Mouse (Mus musculus) embryonic facial prominence, embryonic 14.5 days (tissue): ENCODE data around the gene Krt81. TPM values are rescaled to one million over a fixed set of nuclear protein-coding genes. Genes with fewer than 3 reads are reported as not detected.

Source experiments
- ATAC-seq: fragments of 200-750 bp; cut with Nextera tagmentation; 2 replicates; pipeline ENCODE4 v1.8.0; 2017; ENCODE audit warnings: low read depth, moderate number of reproducible peaks, moderate TSS enrichment
- DNase-seq: peaks from one replicate; pipeline ENCODE4 v3.0.0-alpha.2; 2015; ENCODE audit warnings: low spot score
- H3K27ac ChIP-seq: fragments of 300-500 bp; sonication (generic); replicated peaks from 2 replicates; pipeline ENCODE4 v1.5.1; 2014; ENCODE audit warnings: low read depth, mild to moderate bottlenecking, low read length, moderate library complexity
- H3K27me3 ChIP-seq: fragments of 300-500 bp; sonication (generic); replicated peaks from 2 replicates; pipeline ENCODE4 v1.6.1; 2014; ENCODE audit warnings: low read length; ENCODE audit not compliant: control insufficient read depth, insufficient read depth
- H3K36me3 ChIP-seq: fragments of 300-500 bp; sonication (generic); 2 replicates; pipeline ENCODE4 v1.6.1; 2014; ENCODE audit warnings: low read length, mixed read lengths; ENCODE audit not compliant: control insufficient read depth, insufficient read depth
- H3K4me1 ChIP-seq: fragments of 300-500 bp; sonication (generic); 2 replicates; pipeline ENCODE4 v1.6.1; 2014; ENCODE audit warnings: antibody characterized with exemption, low read length; ENCODE audit not compliant: control insufficient read depth, insufficient read depth
- H3K4me2 ChIP-seq: fragments of 300-500 bp; sonication (generic); 2 replicates; pipeline ENCODE4 v1.6.1; 2014; ENCODE audit warnings: low read depth, mild to moderate bottlenecking, low read length, moderate library complexity, mixed read lengths
- H3K4me3 ChIP-seq: fragments of 300-500 bp; sonication (generic); 2 replicates; pipeline ENCODE4 v1.5.1; 2014; ENCODE audit warnings: low read depth, mild to moderate bottlenecking, low read length
- H3K9ac ChIP-seq: fragments of 300-500 bp; sonication (generic); 2 replicates; pipeline ENCODE4 v1.6.1; 2014; ENCODE audit warnings: low read depth, mild to moderate bottlenecking, low read length, moderate library complexity, mixed read lengths
- H3K9me3 ChIP-seq: fragments of 300-500 bp; sonication (generic); 2 replicates; pipeline ENCODE4 v1.6.1; 2016; ENCODE audit warnings: low read length; ENCODE audit not compliant: control insufficient read depth
- WGBS: fragments of 180-500 bp; shearing (Covaris S2); extraction: QIAGEN DNeasy Blood & Tissue Kit; methylation state at CpG from one replicate; pipeline ENCODE4 v1.1.7; 2014; 5-methylcytosine and 5-hydroxymethylcytosine counted together
- polyA plus RNA-seq: library from polyadenylated mRNA; unstranded; fragments of >200 nt; fragmentation: Nextera tagmentation; extraction: Ambion mirVana; gene quantifications from 2 replicates; pipeline ENCODE4 v1.2.1, GENCODE M21; 2014

Krt81 gene
- polyA plus RNA-seq, 1 experiment from 2014 or later: not detected

- no peaks in the 10 kb centered on the region for H3K9me3 ChIP-seq
- ATAC-seq (no peak), DNase-seq (no peak)
- 15% methylated on average over 21 of the region's 31 CpGs for WGBS
- no peak overlapping the region for H3K27ac ChIP-seq
- H3K4me3 ChIP-seq: peak overlapping the region; percentile 2; the same call in 1 of the 2 replicates
- no peaks in the 10 kb centered on the region for H3K36me3 ChIP-seq
- peak overlapping the region; percentile 35 for H3K4me2 ChIP-seq
- H3K27me3 ChIP-seq: peaks cover 23% of the 10 kb centered on the region
- H3K4me1 ChIP-seq: no peaks in the 10 kb centered on the region; the same call in 1 of the 2 replicates
- H3K9ac ChIP-seq: no peak overlapping the region
Measured at GRCm38 (mm10) chr15:101412188-101412587, 51.4 kb downstream of the Krt81 start.

- Histone ChIP-seq H3K4me1 (no peaks in the 10 kb centered on the region; the same call in 1 of the 2 replicates), H3K36me3 (no peaks in the 10 kb centered on the region), H3K9me3 (no peaks in the 10 kb centered on the region), H3K27me3 (peaks cover 23% of the 10 kb centered on the region), H3K27ac (0 out of 2 replicates have a peak within 1 kb of the TSS, but pooled peaks have one; percentile 8), H3K9ac (no peak within 1 kb of the TSS), H3K4me3 (no peak within 1 kb of the TSS), H3K4me2 (peak within 1 kb of the TSS; percentile 35)
- WGBS: 57% methylated on average over 2 of the region's 2 CpGs
- DNase-seq (peak; percentile 53), ATAC-seq (peak; percentile 80)
Measured at GRCm38 (mm10) chr15:101410775-101411174, 52.8 kb downstream of the Krt81 start, which contains the start of gene Krt7. Krt7 (plus strand) TSS chr15:101411043.

Other genes with a start within 250 kb of the Krt81 start
- gene Grasp, start 239.6 kb downstream of the Krt81 start, polyA plus RNA-seq: 6.1 and 7.9 TPM in 2 replicates
- 11.5 and 12.4 TPM in 2 replicates for gene Nr4a1, start 209.5 kb downstream of the Krt81 start, polyA plus RNA-seq
- 49.9 and 62.0 TPM in 2 replicates for gene Atg101, start 179.5 kb downstream of the Krt81 start, polyA plus RNA-seq
- 0.79 and 0.84 TPM in 2 replicates for gene 6030408B16Rik, start 170.5 kb downstream of the Krt81 start, polyA plus RNA-seq
- gene Krt80, start 93.6 kb downstream of the Krt81 start, polyA plus RNA-seq: 5.5 and 9.5 TPM in 2 replicates
- 25.1 and 33.0 TPM in 2 replicates for gene Krt7, start 52.7 kb downstream of the Krt81 start, polyA plus RNA-seq
- 0.43 and 0.86 TPM in 2 replicates for gene Krt87, start 24.9 kb downstream of the Krt81 start, polyA plus RNA-seq
- not detected in 2 replicates for gene Krt88, start 16.0 kb downstream of the Krt81 start, polyA plus RNA-seq
- 0.10 and 0.22 TPM in 2 replicates for gene Krt86, start 9.7 kb upstream of the Krt81 start, polyA plus RNA-seq
- gene Krt83, start 27.8 kb upstream of the Krt81 start, polyA plus RNA-seq: 0.26 TPM in 1 of 2 replicates, not detected in the other
- gene Gm49425, start 53.5 kb upstream of the Krt81 start, polyA plus RNA-seq: 1.6 and 1.8 TPM in 2 replicates
- gene Krt84, start 69.1 kb upstream of the Krt81 start, polyA plus RNA-seq: not detected in 2 replicates
- gene Krt82, start 86.9 kb upstream of the Krt81 start, polyA plus RNA-seq: 0.09 and 0.10 TPM in 2 replicates
- gene Krt90, start 99.2 kb upstream of the Krt81 start, polyA plus RNA-seq: 0.31 and 0.50 TPM in 2 replicates
- gene Krt75, start 110.2 kb upstream of the Krt81 start, polyA plus RNA-seq: 2.2 and 2.3 TPM in 2 replicates
- gene Gm5414, start 164.4 kb upstream of the Krt81 start, polyA plus RNA-seq: not detected in 2 replicates
- not detected in 2 replicates for gene Gm5478, start 183.6 kb upstream of the Krt81 start, polyA plus RNA-seq
- 0.16 and 1.2 TPM in 2 replicates for gene Krt6b, start 216.5 kb upstream of the Krt81 start, polyA plus RNA-seq
- 34.9 and 120 TPM in 2 replicates for gene Krt6a, start 230.6 kb upstream of the Krt81 start, polyA plus RNA-seq
- 142 and 153 TPM in 2 replicates for gene Krt5, start 249.1 kb upstream of the Krt81 start, polyA plus RNA-seq